Mouse (Mus musculus): ENCODE measurements at regions not wholly inside any gene's neighbourhood (a gene's known extent, or its start where the extent isn't known, plus 50 kb on each side); places are given as distances from the start of the nearest gene placed in this dataset.

DNA sequence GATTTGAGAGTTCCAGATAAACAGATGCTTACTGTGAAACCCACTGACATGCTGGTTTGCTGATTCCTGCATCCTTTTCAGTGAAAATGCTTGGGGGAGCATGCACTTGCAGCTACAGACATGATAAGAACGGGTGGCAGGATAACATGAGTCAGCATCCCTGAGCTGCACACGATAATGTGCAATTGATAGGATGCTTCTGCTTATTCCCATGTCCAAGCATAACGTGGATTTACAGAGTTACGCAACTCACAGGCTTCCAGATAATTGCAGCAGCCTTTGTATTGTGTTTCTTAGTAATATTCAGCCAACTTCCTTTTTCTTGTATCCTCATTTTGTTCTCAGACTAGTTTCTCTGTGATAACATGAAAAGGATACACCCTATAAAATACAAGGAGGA lies 245.7 kb downstream of the Flrt2 start:
- no peak for DNase-seq (ENCODE audit: low spot score)

DNA sequence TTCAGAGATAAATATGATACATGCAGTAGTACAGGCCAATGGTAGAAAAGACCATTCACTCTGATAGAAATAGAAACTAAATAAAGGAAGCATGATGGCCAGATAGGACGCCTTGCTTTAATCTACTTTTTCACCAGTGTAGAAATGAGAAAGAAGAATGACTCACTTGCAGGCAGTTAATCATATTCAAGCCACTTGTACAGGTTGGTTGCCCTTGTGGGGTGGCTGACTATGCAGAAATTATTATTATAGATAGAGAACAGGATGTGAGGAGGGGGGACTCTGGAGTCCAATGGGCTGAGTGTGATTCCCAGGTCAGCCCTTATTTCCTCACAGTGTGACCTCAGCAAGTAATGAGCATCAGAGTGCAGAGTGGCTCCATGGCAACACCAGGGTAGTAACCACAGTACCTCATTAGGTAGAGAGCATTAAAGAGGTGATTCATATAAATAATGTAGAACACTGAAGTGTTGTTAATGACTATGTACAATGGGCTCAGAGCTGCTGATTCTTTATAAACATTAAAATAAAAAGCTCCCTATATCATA lies 248.5 kb downstream of the Flrt2 start:
- no peak for DNase-seq (ENCODE audit: low spot score)

DNA sequence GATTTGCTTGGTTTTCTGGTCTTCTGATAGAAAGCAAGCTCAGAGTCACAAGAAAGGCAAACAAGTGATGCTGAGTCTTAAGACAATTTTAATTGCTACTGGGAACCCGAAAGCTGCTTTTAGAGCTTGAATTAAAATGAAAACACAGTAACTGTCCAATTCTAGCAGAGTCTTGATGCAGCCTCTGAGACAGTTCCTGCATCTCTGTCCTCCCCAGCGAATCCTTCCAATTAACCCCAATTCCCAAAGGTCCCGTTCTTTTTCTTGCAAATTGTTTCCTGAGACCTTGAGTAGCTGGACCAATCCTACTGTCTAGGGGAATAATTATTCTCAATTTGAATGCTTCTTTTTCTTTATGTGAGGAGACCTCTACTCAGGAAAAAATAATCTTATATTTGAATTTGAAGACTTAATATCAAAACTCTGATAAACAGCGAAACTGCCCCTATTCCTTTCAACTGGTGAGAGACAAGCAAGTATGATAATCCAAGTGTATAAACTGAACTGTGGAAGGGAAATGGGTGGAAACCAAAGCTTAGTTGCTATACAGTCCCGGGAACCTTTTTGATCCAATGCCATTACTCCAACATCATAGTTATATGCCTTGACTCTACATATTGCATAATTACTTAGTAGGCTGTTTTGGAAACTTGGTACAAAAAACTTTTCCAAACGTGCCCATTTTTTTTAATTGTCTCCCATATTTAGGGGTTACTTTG lies 267.9 kb downstream of the Flrt2 start:
- DNase-seq (ENCODE audit: low spot score) = no peak

DNA sequence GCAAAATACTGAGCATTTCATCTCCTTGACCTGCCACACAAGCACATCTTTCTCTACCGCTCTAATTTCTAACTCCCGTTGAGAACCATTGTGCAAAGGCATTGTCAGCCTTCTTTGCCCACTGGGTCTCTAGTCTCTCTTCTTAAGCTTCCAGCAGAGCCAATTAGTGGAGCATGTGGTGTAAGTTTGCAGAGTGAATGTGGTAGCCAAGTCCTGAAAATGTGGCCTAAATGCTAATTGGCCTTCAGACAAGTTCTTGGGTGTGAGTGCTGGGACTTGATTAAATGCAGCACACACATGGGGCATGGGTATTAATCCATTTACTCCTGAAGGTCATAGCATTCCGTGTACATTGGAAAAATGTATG lies 268.5 kb downstream of the Flrt2 start:
- DNase-seq (ENCODE audit: low spot score) = no peak

DNA sequence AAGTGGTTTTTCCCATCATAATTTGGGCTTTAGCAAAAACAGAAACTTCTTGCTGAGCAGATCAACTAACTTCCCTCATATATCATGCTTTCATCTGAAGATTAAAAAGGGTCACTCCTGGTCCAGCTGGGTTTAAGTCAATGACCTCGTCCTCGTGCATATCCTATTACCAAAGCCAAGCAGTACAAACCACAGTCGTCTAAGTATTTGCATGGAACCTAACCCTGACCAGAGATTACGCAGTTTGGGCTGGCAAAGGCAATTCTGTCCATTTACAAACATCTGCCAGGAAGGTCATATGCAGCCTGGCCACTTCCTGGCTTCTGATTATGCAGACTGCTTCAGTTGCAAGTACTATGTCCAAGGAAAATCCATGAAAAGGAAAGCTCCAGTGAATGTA lies 270.8 kb downstream of the Flrt2 start:
- peak; percentile 13 for DNase-seq (ENCODE audit: low spot score)

DNA sequence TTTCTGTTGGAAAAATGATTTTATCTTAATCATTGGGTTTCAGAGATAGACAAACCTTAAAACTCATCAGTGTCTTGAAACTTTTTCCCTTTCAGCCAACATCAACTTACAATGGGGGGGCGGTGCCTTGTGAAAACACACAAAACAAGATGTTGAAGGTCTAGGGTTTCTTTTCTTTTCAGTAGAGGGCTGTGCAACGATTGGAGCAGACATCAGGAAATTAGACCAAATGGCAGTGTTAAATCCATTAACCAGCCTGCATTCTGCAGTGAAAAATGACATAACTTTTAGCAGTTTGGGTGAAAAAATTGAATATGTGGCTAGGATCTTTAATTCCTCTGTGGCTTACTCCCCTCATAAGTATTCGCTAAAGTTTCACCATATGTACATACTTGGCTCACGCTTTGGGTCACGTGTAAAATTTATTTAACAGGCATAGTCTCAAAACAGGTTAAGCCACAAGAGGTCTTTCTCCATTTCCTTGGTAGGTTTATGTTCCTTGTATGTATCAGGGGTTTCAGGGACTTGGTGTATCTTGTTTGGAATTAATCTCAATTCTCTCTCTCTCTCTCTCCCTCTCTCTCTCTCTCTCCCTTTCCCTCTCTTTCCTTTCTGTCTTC lies 296.8 kb downstream of the Flrt2 start:
- no peak for DNase-seq (ENCODE audit: low spot score)

DNA sequence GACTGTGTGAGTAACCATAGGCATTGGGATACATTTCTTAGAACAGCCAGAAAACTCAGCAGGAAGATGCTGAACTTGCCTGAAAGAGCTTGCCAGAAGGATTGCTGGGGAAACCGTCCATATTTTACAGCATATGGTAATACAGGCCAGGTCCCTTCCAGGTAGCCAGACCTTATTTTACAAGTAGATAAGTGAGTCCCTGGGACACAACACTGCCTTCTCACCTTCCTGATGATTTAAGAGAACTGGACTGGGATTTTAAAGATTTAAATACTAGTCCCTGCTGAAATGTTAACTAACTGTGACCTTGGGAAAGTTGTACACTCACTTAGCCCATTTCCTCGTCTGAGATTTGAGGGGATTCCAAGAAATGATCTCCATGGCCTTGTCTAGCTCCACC lies 302.9 kb downstream of the Flrt2 start:
- no peak for DNase-seq (ENCODE audit: low spot score)

DNA sequence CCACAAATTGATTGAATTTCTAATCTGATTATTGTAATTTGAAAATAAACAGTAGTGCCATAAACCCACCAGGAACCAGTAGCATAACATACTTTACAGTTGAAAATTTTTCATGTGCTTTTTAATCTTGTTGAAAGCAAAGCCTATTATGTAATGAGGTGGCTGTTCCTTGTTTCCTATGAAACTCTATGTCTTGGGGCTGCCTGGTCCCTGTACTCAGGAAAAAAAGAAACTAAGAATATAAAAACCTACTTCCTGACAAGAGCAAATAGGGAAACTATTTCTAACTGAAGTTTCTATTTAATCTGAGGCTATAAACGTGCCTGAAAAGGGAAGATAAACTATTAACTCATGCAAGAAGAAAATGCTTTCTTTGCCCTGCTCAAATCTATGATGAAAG lies 338.2 kb downstream of the Flrt2 start:
- no peak for DNase-seq (ENCODE audit: low spot score)

DNA sequence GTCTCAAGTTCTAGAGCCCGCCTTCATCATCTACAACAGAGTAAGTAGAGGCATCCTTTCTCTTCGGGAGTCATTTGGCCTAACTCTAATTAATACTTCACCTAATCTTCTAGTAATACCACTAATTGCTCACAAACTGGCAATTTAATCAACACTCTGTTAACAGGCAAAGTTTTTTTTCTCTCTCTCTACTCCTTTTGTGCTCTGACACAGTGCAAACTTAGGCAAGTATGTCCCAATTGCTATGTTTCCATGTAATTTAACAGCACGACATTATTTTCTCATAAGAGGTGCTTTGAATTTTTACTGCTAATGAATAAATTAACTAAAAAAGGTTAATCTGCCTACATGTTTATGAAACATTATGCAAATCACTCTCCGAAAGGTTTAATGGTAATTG lies 383.3 kb downstream of the Flrt2 start:
- no peak for DNase-seq (ENCODE audit: low spot score)

DNA sequence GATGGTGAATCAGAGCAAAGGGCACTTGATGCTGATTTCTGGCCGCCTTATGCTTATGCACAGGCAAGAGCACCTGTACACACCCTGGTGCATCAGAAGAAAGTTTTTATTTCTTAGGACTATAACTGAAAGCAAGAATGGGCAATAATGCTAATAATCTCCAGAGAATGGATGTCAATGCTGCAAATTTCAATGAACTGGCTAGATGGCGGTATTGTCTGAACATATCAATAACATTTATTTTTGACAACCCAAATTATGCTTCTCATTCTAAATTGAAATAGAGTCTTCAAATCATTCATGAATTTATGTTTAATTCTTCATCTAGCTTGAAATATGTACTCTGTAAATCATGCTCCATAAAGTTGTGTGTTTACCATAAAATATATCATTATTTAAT lies 399.0 kb downstream of the Flrt2 start:
- DNase-seq (ENCODE audit: low spot score) = no peak

DNA sequence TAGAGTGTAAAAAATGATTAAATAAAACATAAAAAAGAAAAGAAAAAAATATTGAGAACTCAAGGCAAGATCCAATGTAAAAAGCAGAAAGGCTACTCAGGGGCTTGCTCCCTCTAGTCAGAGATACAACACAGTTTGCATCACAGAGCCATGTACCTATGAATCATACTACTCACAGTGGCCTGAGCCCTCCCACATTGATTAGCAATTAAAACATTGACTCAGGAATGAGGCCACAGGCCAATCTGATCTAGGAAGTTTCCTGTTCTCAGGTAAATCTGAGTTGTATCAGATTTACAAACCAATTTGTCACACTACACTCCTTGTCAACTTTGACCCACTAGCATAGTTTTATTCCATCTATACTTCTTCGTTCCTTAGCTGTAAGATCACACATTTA lies 414.2 kb downstream of the Flrt2 start:
- no peak for DNase-seq (ENCODE audit: low spot score)

DNA sequence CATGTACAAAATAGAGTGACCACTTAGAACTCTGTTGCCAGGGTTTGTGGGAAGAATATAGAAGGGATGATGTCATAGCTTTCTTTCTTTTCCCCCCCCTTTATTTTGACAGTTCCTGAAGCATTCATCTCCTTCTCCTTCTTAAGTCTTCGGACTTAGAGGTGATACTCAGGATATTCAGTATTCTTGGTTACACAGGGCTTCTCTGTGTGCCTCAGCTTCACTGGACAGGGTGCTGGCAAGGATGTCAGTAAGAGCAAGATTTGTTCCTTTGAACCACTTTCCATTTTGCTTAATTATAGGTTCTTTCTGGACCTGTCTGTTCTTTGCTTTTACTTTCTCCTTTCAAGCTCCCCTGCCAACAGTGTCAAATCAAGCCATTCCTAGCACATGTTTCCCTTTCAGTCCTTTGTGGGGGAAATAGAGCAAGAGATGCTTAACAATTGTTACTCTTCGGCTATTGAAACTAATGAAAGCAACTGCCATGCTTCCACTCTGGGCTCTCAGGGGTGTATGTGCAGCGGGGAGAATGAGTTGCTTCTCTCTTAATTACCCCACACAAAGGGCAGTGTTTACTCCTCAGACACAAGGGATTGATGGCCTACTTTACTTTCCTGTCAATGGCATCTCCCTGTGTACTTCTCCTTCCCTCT lies 422.8 kb downstream of the Flrt2 start:
- DNase-seq (ENCODE audit: low spot score) = no peak

DNA sequence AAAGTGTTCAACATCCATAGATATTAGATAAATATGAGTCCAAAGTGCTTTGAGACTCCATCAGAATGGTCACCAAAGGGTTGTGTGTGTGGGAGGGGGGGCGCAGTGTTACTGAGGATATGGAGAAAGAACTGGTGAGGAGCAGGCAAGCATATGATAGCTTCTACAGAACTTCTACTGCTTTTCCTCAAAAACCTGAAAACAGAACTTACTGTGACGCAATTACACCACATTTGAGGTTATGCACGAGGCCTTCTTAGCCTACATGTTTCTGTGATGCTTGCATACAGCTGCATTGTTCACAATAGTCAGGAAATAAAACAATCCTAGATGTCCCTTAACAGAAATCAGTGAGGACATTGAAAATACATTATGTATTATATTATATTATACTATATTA lies 425.5 kb downstream of the Flrt2 start:
- no peak for DNase-seq (ENCODE audit: low spot score)

DNA sequence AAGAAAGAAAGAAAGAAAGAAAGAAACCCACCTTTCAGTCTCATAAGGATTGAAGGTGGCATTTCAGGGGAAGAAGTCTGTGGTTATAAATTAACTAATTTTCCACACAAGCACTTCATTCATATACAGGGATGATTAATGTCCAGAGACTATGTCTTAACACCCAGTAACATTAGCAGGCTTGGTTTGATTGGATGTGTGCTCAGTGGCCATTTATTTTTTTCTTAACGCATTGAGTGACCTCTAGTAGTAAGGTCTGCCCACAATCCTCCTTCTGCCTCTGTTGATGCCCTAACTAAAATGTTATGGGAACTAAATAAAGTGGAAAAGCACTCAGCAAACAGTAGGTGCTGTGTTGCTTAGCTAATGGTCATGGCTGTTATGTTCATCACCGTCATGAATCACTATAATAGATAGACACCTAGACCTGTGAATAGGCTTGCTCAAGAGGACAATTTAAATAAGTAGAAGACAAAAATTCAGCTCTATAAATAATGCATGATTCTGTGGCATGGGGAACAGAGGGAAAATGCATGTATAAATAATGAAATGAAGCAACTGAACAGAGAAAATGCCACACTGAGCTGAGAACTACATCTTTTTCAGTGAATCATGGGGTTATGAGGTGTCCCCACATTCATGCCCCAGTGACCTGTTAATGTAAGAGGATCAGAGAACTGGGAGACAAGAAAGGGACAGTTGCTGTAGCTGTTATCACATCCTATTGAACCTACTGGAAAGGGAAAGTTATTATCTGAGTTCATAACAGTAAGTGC lies 432.3 kb downstream of the Flrt2 start:
- DNase-seq (ENCODE audit: low spot score) = no peak

DNA sequence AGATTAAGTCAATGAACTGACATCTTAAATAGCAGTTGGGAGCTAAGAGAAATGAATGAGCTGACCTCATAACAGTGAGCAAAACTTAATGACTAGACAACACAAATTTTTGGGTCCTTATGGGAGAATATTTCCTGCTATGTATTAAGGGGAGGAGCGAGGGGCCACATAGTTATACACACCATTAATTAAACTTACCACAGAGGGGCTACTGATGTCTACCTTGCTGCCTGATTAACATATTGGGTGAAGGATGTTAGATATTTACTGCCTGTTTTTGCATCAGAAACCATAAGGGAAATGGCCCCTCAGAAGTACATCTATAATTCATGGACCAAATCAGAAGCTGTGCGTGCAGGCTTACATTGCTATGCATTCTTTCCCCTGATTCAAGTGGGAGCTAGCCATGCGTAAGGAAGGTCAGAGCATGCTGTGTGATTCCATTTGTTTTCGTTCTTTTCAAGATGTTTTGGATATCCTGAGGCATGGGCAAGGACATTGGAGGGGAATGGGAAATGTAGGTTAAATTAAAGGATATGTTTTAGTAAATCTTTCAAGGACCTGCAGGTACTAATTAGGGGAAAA lies 437.9 kb downstream of the Flrt2 start:
- DNase-seq (ENCODE audit: low spot score) = no peak

DNA sequence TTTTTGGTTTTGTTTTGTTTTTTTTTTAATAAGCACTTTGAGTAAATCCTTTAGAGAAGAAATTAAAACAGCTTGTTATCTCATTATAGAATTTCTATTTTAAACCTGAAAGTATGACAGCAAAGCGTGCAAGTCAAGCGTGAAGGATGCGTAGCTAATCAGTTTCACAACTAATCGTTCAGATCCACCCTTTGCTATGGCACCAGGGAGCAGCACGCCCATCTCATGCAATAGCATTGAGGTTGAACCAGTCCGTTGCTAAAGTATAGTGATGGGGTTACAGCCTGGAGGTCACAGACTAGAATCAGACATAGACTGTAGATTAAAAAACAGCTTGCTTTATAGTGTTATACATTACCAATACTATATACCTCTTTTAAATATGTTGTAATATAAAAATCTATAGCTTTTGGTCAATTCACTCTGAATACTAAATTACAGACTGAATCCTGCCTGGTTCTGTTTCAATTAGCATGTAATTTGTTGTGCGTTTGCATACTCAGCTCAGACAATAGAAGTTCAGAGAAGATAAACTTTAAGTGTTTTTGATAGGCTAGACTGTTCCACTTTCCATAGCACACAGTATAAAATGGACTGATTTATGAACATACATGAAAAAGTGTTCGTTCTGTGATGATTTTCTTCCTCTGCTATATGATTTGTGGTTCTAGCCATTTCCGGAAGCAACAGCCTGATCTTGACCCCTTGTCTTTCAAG lies 438.9 kb downstream of the Flrt2 start:
- no peak for DNase-seq (ENCODE audit: low spot score)

DNA sequence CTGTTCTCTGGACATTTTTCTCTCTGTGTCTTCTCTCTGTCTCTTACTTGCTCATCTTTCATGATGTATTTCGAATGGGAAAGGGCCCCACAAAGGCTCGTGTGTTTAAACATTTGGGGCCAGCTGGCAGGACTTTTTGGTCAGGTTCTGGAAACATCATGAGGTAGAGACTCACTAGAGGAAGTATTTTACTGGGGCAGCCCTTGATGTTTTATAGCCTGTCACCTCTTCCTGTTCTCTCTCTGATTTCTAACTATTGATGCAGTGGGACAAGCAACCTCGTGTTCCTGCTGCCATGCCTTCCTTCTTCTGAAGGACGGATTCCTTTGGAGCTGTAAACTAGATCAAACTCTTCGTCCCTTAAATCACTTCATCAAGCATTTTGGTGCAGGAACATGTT lies 442.1 kb downstream of the Flrt2 start:
- DNase-seq (ENCODE audit: low spot score) = no peak

DNA sequence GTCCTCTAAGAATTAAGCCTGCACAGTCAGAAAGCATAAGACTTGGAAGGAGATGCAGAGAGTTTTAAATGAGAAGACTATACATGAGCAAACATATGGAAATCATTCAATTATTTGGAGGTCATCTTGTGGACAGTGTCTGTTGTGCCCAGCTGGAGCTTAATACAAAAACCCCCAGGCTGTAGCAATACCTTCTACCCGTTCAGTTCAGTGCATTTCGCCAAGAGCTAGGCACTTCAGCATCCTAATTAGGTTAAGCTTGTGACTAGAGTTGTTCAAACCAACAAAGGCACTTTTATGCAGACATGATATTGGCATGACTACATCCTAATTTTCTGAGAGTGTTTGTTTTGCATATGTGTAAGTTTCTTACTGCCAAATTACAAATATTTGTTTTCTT lies 449.7 kb downstream of the Flrt2 start:
- DNase-seq (ENCODE audit: low spot score) = no peak

DNA sequence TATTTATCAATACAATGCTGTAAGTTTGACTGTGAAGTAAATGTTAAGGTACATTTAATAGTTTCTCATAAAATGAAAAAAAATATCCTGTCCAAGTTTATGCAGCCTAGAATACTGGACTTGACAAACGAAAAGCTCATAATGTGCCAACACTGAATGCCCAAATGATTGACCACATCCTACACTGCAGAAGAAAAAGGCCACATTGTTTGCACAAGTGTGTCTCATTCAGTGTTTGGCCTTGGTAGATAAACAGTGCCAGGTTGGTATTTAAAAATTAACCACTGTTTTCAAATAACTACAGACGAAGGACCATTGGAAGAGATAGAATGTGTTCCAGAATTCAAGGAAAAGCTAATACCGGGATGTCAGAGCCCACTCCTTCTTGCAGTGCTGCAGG lies 462.1 kb downstream of the Flrt2 start:
- no peak for DNase-seq (ENCODE audit: low spot score)

DNA sequence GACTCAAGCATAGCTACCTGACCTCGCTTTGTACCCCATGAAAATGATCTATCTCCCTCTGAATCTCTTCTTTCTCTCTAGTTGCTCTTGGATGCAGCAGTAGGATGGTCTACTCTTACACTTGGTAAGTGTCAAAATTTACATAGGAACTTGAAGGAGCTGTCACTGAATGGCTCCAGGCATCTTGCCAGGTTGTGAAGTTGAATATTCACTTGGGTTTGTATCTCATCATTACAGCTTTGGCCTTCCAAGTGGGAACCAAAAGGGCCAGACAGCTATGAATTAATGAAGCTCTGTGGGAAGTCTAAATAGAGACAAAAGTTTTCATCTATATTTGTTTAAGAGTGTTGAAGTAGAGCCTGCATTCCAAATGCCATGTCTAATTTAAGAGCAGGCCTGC lies 475.5 kb downstream of the Flrt2 start:
- DNase-seq (ENCODE audit: low spot score) = no peak

DNA sequence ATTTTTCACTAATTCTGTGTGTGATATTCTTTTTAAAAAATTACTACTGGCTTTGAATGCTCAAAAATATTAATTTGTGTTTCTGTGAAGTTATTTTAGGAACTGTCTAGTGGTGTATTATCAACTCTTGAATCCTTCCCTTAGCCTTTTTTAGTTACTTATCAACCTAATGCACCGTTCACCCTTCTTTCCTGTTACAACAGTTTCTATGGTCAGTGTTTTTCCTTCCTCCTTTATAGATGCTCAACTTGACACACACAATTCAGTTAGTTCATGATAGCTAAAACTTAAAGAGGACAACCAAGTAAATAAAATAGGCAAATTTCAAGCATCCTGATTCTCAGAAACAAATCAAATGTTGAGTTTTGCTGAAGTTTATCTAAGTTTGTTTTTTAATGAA lies 506.9 kb downstream of the Flrt2 start:
- no peak for DNase-seq (ENCODE audit: low spot score)

DNA sequence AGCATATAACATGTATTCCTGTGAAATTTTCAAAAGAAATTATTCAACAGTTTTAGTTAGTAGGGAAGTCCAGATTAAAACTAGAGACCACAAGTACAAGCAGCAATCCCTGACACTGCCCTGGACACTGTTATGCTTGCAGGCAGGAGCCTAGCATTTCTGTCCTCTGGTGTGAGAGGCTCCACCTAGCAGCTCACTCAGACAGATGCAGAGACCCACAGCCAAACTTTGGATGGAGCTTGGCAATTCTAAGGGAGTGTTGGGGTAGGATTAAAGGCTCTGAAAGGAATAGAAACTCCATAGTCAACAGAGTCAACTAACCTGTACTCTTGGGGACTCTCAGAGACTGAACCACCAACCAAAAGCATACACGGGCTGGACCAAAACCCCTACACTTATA lies 509.8 kb downstream of the Flrt2 start:
- DNase-seq (ENCODE audit: low spot score) = no peak

All from adipocyte (in vitro differentiated cells).